Mouse (Mus musculus): Measurements from ENCODE around the gene Tyk2. TPM values are rescaled to one million over a fixed set of nuclear protein-coding genes. Genes with fewer than 3 reads are reported as not detected.

Tyk2 gene
- polyA plus RNA-seq, 1 experiment from 2014 or later: 12.6 TPM

Small RNA genes lying within 50 kb of the gene (microRNA-seq; reads per million reads assigned to microRNA genes)
- gene Mir7082: 2.5 reads per million, percentile 2 among the genes with 10 or more reads in this experiment

Other genes with a start within 250 kb of the Tyk2 start
- 66.0 and 95.8 TPM in 2 replicates for gene Ppan, start 243.1 kb downstream of the Tyk2 start, polyA plus RNA-seq (2016; fragmentation: Nextera tagmentation; extraction: Ambion mirVana)
- gene Eif3g, start 232.6 kb downstream of the Tyk2 start, polyA plus RNA-seq (2016; fragmentation: Nextera tagmentation; extraction: Ambion mirVana): 327 and 389 TPM in 2 replicates
- 105 and 110 TPM in 2 replicates for gene Dnmt1, start 171.4 kb downstream of the Tyk2 start, polyA plus RNA-seq (2016; fragmentation: Nextera tagmentation; extraction: Ambion mirVana)
- gene S1pr2, start 154.5 kb downstream of the Tyk2 start, polyA plus RNA-seq (2016; fragmentation: Nextera tagmentation; extraction: Ambion mirVana): 25.1 and 34.6 TPM in 2 replicates
- 157 and 162 TPM in 2 replicates for gene Mrpl4, start 128.5 kb downstream of the Tyk2 start, polyA plus RNA-seq (2016; fragmentation: Nextera tagmentation; extraction: Ambion mirVana)
- gene Icam1, start 115.3 kb downstream of the Tyk2 start, polyA plus RNA-seq (2016; fragmentation: Nextera tagmentation; extraction: Ambion mirVana): 7.7 and 9.7 TPM in 2 replicates
- gene Icam4, start 101.9 kb downstream of the Tyk2 start, polyA plus RNA-seq (2016; fragmentation: Nextera tagmentation; extraction: Ambion mirVana): 15.2 and 19.9 TPM in 2 replicates
- 0.06 and 0.09 TPM in 2 replicates for gene Icam5, start 99.2 kb downstream of the Tyk2 start, polyA plus RNA-seq (2016; fragmentation: Nextera tagmentation; extraction: Ambion mirVana)
- 1.0 and 1.9 TPM in 2 replicates for gene Zglp1, start 64.2 kb downstream of the Tyk2 start, polyA plus RNA-seq (2016; fragmentation: Nextera tagmentation; extraction: Ambion mirVana)
- gene Gm49373, start 58.1 kb downstream of the Tyk2 start, polyA plus RNA-seq (2016; fragmentation: Nextera tagmentation; extraction: Ambion mirVana): 0.25 and 0.79 TPM in 2 replicates
- 64.6 and 79.5 TPM in 2 replicates for gene Fdx1l, start 57.6 kb downstream of the Tyk2 start, polyA plus RNA-seq (2016; fragmentation: Nextera tagmentation; extraction: Ambion mirVana)
- gene Gm38431, start 39.2 kb downstream of the Tyk2 start, polyA plus RNA-seq (2016; fragmentation: Nextera tagmentation; extraction: Ambion mirVana): 3.2 and 3.4 TPM in 2 replicates
- gene Raver1, start 39.2 kb downstream of the Tyk2 start, polyA plus RNA-seq (2016; fragmentation: Nextera tagmentation; extraction: Ambion mirVana): 76.7 and 83.9 TPM in 2 replicates
- 286 and 333 TPM in 2 replicates for gene Cdc37, start 18.7 kb upstream of the Tyk2 start, polyA plus RNA-seq (2016; fragmentation: Nextera tagmentation; extraction: Ambion mirVana)
- gene Pde4a, start 34.5 kb upstream of the Tyk2 start, polyA plus RNA-seq (2016; fragmentation: Nextera tagmentation; extraction: Ambion mirVana): 7.5 and 9.0 TPM in 2 replicates
- gene Keap1, start 108.1 kb upstream of the Tyk2 start, polyA plus RNA-seq (2016; fragmentation: Nextera tagmentation; extraction: Ambion mirVana): 51.4 and 52.4 TPM in 2 replicates
- gene S1pr5, start 117.2 kb upstream of the Tyk2 start, polyA plus RNA-seq (2016; fragmentation: Nextera tagmentation; extraction: Ambion mirVana): 0.46 and 0.47 TPM in 2 replicates
- 50.6 and 57.9 TPM in 2 replicates for gene Atg4d, start 134.1 kb upstream of the Tyk2 start, polyA plus RNA-seq (2016; fragmentation: Nextera tagmentation; extraction: Ambion mirVana)
- gene Kri1, start 156.7 kb upstream of the Tyk2 start, polyA plus RNA-seq (2016; fragmentation: Nextera tagmentation; extraction: Ambion mirVana): 14.5 and 21.3 TPM in 2 replicates
- gene Cdkn2d, start 160.2 kb upstream of the Tyk2 start, polyA plus RNA-seq (2016; fragmentation: Nextera tagmentation; extraction: Ambion mirVana): 69.0 and 93.4 TPM in 2 replicates
- 2.0 and 6.1 TPM in 2 replicates for gene Ap1m2, start 181.1 kb upstream of the Tyk2 start, polyA plus RNA-seq (2016; fragmentation: Nextera tagmentation; extraction: Ambion mirVana)
- 69.2 and 70.4 TPM in 2 replicates for gene Slc44a2, start 189.5 kb upstream of the Tyk2 start, polyA plus RNA-seq (2016; fragmentation: Nextera tagmentation; extraction: Ambion mirVana)
- 166 and 197 TPM in 2 replicates for gene Ilf3, start 236.6 kb upstream of the Tyk2 start, polyA plus RNA-seq (2016; fragmentation: Nextera tagmentation; extraction: Ambion mirVana)